Mouse (Mus musculus): Measurements from ENCODE around the gene Olfr575. TPM values are rescaled to one million over a fixed set of nuclear protein-coding genes. Genes with fewer than 3 reads are reported as not detected.

Gene Olfr575
- polyA plus RNA-seq, 2 experiments, result not detected

GRCm38 (mm10) chr7:102927105-102927504, 31.5 kb downstream of the Olfr575 start:
- DNase-seq (ENCODE audit: low read depth in 3 of 3, low spot score in 3 of 3), result no peak
- no peaks in the 10 kb centered on the region for H3K36me3 ChIP-seq (replicated peaks; ENCODE audit: control insufficient read depth, insufficient read depth, low read depth)
- 27% methylated on average over 3 of the region's 3 CpGs for WGBS (ENCODE audit: insufficient replicate concordance)
- no peaks in the 10 kb centered on the region for H3K4me1 ChIP-seq (replicated peaks; ENCODE audit: control insufficient read depth in 2 of 2, insufficient read depth in 2 of 2, low read length in 1 of 2)
- no peak overlapping the region for H3K4me3 ChIP-seq (ENCODE audit: insufficient read depth in 1 of 2, low read depth in 2 of 2, low read length in 2 of 2)
- H3K9ac ChIP-seq (replicated peaks), result no peak overlapping the region
- no peaks in the 10 kb centered on the region for H3K9me3 ChIP-seq (ENCODE audit: control insufficient read depth, low read length)
- no peak for ATAC-seq (ENCODE audit: insufficient read depth)
- H3K27me3 ChIP-seq (ENCODE audit: control insufficient read depth, insufficient read depth, low read length), result no peaks in the 10 kb centered on the region
- H3K27ac ChIP-seq, result no peak overlapping the region
- H3K4me2 ChIP-seq (ENCODE audit: low read depth), result no peak overlapping the region
- no peak for TF ChIP-seq CTCF (IDR thresholded peaks at IDR 0.05; ENCODE audit: low read depth)
- TF ChIP-seq EP300 (IDR thresholded peaks at IDR 0.05; ENCODE audit: low read depth), result no peak

- TF ChIP-seq EP300 (IDR thresholded peaks at IDR 0.05; ENCODE audit: low read depth) (no peak), CTCF (IDR thresholded peaks at IDR 0.05; ENCODE audit: low read depth) (no peak)
- Histone ChIP-seq H3K27ac (no peak within 1 kb of the TSS), H3K9ac (replicated peaks) (no peak within 1 kb of the TSS), H3K27me3 (ENCODE audit: control insufficient read depth, insufficient read depth, low read length) (no peaks in the 10 kb centered on the region), H3K4me1 (replicated peaks; ENCODE audit: control insufficient read depth in 2 of 2, insufficient read depth in 2 of 2, low read length in 1 of 2) (no peaks in the 10 kb centered on the region), H3K4me2 (ENCODE audit: low read depth) (no peak within 1 kb of the TSS), H3K4me3 (ENCODE audit: insufficient read depth in 1 of 2, low read depth in 2 of 2, low read length in 2 of 2) (no peak within 1 kb of the TSS), H3K36me3 (replicated peaks; ENCODE audit: control insufficient read depth, insufficient read depth, low read depth) (no peaks in the 10 kb centered on the region), H3K9me3 (ENCODE audit: control insufficient read depth, low read length) (no peaks in the 10 kb centered on the region)
- WGBS (ENCODE audit: insufficient replicate concordance), result 30% methylated on average over 1 of the region's 1 CpGs
- DNase-seq (ENCODE audit: low read depth in 3 of 3, low spot score in 3 of 3), result no peak
- ATAC-seq (ENCODE audit: insufficient read depth), result no peak
Measured at GRCm38 (mm10) chr7:102924109-102924508, 34.5 kb downstream of the Olfr575 start, which contains the start of gene Olfr572. Olfr572 (plus strand) TSS chr7:102924409.

GRCm38 (mm10) chr7:102919632-102920031, 38.9 kb downstream of the Olfr575 start:
- DNase-seq (ENCODE audit: low read depth in 3 of 3, low spot score in 3 of 3) (peak; percentile 6 to 35 (median 33)), ATAC-seq (ENCODE audit: insufficient read depth) (no peak)
- Histone ChIP-seq H3K4me2 (ENCODE audit: low read depth) (no peak overlapping the region), H3K27me3 (ENCODE audit: control insufficient read depth, insufficient read depth, low read length) (no peaks in the 10 kb centered on the region), H3K9me3 (ENCODE audit: control insufficient read depth, low read length) (no peaks in the 10 kb centered on the region), H3K9ac (replicated peaks) (no peak overlapping the region), H3K27ac (no peak overlapping the region), H3K36me3 (replicated peaks; ENCODE audit: control insufficient read depth, insufficient read depth, low read depth) (no peaks in the 10 kb centered on the region), H3K4me1 (replicated peaks; ENCODE audit: control insufficient read depth in 2 of 2, insufficient read depth in 2 of 2, low read length in 1 of 2) (no peaks in the 10 kb centered on the region), H3K4me3 (ENCODE audit: insufficient read depth in 1 of 2, low read depth in 2 of 2, low read length in 2 of 2) (no peak overlapping the region)
- peak; percentile 57; the same call in 1 of the 2 replicates for TF ChIP-seq CTCF (IDR thresholded peaks at IDR 0.05; ENCODE audit: low read depth)
- no peak for TF ChIP-seq EP300 (IDR thresholded peaks at IDR 0.05; ENCODE audit: low read depth)
- WGBS (ENCODE audit: insufficient replicate concordance), result 11% methylated on average over 1 of the region's 1 CpGs

GRCm38 (mm10) chr7:102917032-102917875, 41.3 kb downstream of the Olfr575 start, which contains the start of gene Olfr571:
Olfr571 (minus strand) TSS chr7:102917536.
- DNase-seq (ENCODE audit: low read depth in 3 of 3, low spot score in 3 of 3) (no peak), ATAC-seq (ENCODE audit: insufficient read depth) (no peak)
- 34% methylated on average over 4 of the region's 4 CpGs for WGBS (ENCODE audit: insufficient replicate concordance)
- Histone ChIP-seq H3K27ac (no peak within 1 kb of the TSS), H3K4me3 (ENCODE audit: insufficient read depth in 1 of 2, low read depth in 2 of 2, low read length in 2 of 2) (no peak within 1 kb of the TSS), H3K9me3 (ENCODE audit: control insufficient read depth, low read length) (no peaks in the 10 kb centered on the region), H3K4me2 (ENCODE audit: low read depth) (no peak within 1 kb of the TSS), H3K9ac (replicated peaks) (no peak within 1 kb of the TSS), H3K36me3 (replicated peaks; ENCODE audit: control insufficient read depth, insufficient read depth, low read depth) (no peaks in the 10 kb centered on the region), H3K27me3 (ENCODE audit: control insufficient read depth, insufficient read depth, low read length) (no peaks in the 10 kb centered on the region), H3K4me1 (replicated peaks; ENCODE audit: control insufficient read depth in 2 of 2, insufficient read depth in 2 of 2, low read length in 1 of 2) (no peaks in the 10 kb centered on the region)
- TF ChIP-seq CTCF (IDR thresholded peaks at IDR 0.05; ENCODE audit: low read depth) (no peak), EP300 (IDR thresholded peaks at IDR 0.05; ENCODE audit: low read depth) (no peak)

- H3K4me2 ChIP-seq (ENCODE audit: low read depth), result no peak overlapping the region
- no peak overlapping the region for H3K9ac ChIP-seq (replicated peaks)
- no peaks in the 10 kb centered on the region for H3K36me3 ChIP-seq (replicated peaks; ENCODE audit: control insufficient read depth, insufficient read depth, low read depth)
- H3K27ac ChIP-seq, result no peak overlapping the region
- WGBS (ENCODE audit: insufficient replicate concordance), result 49% methylated on average over 5 of the region's 5 CpGs
- DNase-seq (ENCODE audit: low read depth in 3 of 3, low spot score in 3 of 3), result no peak
- no peaks in the 10 kb centered on the region for H3K4me1 ChIP-seq (replicated peaks; ENCODE audit: control insufficient read depth in 2 of 2, insufficient read depth in 2 of 2, low read length in 1 of 2)
- H3K4me3 ChIP-seq (ENCODE audit: insufficient read depth in 1 of 2, low read depth in 2 of 2, low read length in 2 of 2), result no peak overlapping the region
- ATAC-seq (ENCODE audit: insufficient read depth), result no peak
- H3K9me3 ChIP-seq (ENCODE audit: control insufficient read depth, low read length), result no peaks in the 10 kb centered on the region
- TF ChIP-seq CTCF (IDR thresholded peaks at IDR 0.05; ENCODE audit: low read depth) (no peak), EP300 (IDR thresholded peaks at IDR 0.05; ENCODE audit: low read depth) (no peak)
- no peaks in the 10 kb centered on the region for H3K27me3 ChIP-seq (ENCODE audit: control insufficient read depth, insufficient read depth, low read length)
Measured at GRCm38 (mm10) chr7:102916405-102916804, 42.2 kb downstream of the Olfr575 start.

Data from liver, embryonic 14.5 days (tissue).